Mouse (Mus musculus): Measurements from ENCODE around the gene Ulk3.

The Ulk3 gene

DNA sequence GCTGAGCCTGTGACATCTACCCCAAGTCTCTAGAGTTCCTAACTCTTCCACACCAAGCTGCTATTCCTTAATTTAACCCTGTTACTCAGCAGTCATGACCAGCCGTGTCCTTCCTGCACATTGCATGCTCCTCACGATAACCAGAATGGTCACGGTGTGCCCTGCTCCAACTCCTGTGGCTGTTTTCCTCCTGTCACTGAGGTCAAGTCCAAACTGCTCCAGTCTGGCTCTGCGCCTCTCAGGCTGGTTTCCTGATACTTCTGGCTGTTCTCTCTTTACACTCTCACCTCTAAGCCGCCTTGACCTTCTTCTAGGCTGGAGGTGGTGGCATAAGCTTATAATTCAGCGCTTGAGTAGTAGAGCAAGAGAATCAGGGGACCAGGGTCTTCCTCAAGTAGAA is 20.8 kb upstream of the Ulk3 start:
- DNase-seq = peak; percentile 45 to 78

DNA sequence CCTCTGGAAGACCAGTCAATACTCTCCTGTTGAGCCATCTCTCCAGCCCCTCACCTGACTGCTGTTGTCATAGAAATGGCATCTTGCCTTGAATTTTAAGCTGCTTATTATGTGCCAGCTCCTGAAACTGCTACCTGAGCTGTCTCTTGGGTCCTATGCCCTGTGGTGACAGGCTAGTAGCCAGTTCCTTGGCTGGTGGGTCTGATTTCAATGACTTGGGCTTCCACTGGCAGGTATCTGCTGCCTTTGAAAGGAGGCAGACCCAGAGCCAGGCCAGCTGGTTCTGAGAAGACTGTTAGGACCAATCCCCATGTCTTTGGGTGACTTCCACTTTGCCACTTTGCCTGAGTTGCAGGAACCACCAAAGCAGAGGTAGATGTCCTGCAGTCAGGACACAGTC is 14.9 kb upstream of the Ulk3 start:
- no peak for DNase-seq

DNA sequence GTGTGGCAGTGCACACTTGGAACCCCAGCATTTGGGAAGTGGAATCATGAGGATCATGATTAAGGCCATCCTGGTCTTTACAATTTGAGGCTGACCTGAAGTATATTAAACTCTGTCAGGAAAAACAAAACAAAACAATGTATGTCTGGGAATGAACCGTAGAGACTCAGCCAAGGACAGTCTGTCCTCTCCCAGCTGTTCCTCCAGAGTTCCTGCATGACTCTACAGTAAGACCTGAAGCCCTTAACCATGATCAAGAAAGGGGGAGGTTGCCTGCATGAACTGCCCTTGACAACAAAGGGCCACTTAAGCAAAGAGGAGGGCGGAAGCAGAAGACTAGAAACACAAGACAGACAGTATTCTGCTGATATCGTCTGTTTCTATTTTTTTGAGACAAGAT is 13.7 kb upstream of the Ulk3 start:
- no peak for DNase-seq

DNA sequence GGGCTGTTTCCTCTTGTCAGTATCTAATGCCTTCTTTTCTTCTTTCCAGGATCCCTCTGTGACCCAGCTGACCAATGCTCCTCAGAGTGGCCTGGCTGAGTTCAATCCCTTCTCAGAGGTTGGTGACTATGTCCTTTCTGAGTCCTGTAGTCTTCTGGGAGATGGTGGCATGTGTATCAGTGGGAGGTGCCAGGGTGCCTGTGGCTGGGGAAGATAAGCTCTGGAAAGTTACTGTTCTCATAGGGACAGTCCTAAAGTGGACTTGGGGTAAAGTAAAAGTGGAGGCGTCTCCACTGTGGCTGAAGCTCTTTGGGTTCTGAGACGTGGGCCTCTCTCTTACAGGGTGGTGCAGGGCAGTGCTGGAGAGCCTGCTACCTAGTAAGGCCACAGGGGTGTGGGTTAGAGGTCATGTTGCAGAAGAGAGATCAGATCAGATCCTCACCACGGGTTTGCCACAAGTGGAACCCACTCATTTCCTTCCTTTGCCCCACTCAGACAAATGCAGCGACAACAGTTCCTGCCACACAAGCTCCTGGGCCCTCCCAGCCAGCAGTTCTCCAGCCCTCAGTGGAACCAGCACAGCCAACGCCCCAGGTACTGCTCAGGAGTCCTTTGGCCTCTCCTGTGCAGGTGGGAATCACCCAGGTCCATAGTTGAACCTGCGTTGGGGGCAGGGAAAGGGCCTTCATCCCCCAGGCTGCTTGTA is 12.0 kb upstream of the Ulk3 start:
- DNase-seq = no peak

DNA sequence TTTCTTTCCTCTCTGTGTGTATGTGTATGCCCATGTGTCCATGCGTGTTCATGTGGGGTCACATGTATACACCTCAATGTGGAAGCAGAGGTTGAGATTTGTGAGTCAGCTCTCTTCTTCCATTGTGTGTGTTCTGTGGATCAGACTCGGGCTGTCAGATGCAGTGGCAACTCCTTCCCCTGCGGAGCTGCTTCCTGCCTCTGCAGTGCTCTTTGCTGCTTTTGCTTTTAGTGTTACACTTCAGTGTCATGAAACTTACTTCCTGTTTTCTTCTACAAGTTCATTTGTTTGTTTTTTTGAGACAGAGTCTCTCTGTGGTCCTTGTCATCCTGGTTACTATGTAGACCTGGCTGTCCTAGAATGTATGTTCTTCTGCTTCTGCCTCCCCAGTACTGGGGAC is 4.3 kb upstream of the Ulk3 start:
- no peak for DNase-seq

DNA sequence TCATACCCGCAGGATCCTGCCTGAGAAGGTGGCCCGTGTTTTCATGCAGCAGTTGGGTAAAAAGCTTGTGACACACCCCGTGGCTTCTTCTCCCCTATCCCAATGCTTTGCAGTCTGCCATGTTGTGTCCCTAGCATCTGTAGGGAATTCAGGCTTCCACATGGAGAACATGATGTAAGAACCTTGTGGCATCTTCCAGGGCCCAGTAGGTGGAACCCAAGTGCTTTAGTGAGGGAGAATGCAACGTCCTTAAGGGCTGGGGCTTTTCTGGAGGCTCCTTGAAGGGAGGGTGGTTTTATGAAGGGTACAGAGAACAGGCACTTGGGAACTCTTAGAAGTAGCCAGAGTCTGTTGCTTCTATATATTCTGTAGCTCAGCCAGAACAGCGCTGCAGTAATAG is 1.5 kb downstream of the Ulk3 start:
- DNase-seq = no peak

DNA sequence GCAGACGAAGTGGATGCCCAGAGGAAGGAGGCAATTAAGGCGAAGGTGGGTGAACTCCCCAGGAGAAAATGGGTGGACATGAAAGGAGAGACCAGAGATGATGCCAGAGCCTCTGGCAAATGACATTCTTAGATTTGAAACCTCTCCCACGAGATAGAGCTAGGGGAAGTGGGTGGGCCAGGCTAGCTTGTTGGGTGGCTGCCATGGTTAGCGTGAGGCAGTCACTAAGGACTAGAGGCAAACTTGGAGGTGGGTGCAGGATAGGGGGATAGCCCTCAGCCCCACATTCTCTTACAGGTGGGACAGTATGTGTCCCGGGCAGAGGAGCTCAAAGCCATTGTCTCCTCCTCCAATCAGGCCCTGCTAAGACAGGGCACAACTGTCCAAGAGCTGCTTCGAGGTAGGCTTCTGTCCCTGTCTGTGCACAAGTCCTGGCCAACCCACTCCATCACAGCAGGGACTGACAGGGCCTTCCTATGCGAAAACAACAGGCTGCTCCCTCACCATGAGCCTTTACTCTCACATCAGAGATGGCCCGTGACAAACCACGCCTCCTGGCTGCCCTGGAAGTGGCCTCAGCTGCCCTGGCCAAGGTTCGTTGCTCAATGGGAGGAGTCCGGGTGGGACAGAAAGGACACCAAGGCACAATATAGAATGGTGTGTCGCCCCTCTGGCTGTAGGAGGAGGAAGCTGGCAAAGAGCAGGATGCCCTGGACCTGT is 4.4 kb downstream of the Ulk3 start:
- peak; percentile 78 to 90 for DNase-seq

DNA sequence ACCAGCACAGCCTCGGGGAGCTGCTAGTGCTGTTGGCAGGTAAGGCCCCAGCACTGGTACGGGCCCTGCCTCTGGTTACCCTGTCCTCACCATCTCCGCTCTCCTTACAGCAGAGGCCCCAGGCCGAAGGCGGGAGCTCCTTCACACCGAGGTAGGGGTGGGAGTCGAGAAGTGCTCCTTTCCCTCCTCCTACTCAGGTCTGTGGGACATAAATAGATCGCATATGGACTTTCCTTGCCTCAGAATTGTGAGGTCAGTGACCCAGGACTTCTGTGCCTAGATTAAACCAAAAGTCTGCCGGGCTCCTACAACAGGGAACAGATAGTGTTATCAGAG is 4.9 kb downstream of the Ulk3 start:
- no peak for DNase-seq

DNA sequence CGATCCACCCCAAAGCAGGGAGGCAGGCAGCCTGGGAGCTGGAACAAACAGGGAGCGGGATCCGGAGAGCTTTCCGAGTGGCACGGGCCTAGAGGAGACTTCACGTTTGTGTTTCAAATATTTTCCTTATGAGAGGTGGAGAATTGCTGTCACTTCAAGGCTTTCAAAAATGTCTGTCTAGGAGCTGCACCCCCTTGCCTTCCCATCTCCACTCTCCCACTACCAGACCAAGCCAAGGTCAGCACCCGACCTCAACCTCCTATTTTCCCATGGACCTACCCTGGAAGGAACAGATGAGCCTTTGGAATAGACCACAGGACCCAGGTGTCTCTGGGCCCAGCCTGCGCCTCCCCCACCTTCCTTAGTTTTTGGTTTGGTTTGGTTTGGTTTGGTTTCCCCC is 8.0 kb downstream of the Ulk3 start:
- DNase-seq = no peak

DNA sequence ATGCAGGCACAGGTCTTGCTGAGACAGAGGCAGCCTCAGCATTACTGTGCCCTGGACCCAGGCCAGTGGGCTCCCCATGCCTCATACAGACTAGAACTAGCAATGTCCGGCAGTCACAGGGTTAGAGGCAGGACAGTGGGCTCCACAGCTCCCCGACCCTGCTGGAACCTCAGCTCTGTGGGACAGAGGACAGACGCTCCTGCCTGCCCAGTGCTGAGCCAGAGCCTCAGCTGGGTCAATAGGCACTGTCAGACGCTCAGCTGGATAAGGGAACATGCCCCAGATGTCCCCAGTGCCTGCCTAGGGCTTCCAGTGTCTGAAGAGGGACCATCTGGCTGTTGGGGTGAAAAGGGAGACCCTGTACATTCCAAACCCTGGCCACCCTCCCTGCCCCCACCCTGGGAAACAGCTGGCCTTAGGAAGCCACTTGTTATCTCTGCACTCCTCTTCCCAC is 8.7 kb downstream of the Ulk3 start:
- DNase-seq = peak; percentile 55 to 64

DNA sequence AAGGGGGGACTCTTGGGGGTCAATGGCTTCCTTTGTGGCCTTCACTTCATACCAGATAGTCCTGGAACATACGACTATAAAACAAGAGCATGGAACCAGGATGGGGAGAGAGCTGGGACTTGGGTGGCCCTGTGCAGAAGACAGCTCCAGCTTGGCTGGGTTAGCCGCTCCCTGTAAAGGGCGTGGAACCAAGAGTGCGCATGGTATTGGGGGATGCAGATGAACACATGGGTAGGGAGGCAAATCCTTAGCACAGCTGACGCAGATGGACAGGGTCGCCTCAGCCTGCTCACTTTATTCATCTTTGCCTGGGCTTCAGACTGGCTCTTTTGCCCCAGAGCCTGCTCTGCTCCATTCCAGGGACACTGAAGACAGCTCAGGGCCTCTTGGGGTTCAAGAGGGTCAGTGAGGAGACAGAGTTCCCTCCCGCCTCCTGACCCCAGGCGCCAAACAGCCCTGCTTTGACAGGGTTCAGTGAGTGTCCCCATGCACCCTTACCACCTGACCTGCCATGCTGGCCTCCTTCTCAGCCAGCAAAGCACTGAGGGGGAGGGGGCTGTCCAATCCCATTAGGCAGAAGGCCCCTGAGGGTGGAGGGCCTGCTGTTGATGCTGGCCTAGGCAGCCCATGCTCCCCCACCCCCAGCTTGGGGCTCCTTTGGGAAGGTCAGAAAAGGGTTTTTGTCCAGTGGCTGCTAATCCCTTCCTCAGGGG is 9.8 kb downstream of the Ulk3 start:
- DNase-seq = peak; percentile 60 to 90

DNA sequence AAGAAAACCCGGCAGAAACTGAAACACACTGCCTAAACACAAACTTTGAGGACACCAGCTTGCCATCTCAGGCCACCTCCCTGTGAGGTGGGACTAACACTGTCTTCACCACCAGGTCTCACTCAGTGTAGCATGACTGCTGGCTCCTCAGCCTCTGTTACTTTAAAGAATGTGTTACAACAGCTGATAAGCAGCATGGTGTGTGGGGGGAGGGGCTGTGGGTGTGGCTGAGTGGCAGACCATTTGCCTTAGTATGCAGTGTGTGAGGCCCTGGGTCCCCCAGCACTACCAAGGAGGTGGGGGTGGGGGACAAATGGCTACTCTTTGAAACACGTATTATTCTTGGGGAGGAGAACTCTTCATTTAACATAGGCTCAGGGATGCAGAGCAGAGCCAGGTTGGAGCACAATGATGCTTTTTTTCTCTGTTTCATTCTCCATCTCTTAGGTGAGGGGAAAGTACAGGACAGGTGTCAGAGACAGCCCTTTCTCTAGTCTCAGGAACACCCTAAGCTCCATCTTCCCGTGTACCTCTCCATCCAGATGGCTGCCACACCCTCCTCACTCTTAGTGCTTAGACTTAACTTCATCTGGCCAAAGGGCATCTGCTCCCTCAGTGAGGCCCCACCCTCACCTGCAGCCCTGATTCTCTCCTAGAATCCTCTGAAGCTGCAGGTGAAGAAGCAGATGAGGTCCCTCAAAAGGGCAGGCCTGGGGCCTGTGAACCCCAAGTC is 11.5 kb downstream of the Ulk3 start:
- peak in 1 of 2 experiments; percentile 60 for DNase-seq

DNA sequence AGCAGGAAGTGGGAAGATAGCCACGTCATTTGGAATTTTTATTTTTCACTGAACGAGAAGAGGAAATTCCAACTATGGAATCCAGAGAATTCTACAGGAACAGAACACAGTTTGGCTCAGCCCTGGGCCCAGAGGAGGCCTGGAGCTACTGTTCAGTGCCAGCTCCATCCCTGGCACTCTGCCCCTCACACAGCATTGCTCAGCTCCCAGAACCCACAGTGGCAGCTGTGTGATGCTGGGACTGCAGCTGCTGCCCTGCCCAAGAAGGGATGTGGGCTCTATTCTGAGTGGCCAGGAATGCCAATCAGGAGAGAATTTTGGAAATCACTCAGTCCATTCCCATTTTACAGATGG is 12.1 kb downstream of the Ulk3 start:
- DNase-seq = peak; percentile 38 to 61

DNA sequence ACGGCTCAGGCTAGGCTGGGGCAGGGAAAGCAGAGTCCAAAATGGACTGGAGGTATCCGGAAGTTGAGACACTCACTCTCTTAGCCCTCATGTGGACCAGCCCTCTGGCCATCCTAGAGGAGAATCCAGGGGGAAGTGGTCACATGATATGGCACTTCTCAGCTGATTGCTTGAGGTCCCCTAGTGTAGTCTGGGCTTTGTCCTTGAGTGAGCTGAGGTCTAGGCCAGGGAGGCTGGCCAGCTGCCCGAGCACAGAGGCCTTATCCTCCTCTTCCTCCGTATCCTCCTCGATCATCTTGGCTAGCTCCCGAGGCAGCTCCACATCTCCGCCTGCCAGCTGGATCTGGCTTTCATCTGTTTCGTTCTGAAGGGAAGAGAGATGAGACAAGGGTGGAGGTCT is 12.8 kb downstream of the Ulk3 start:
- peak; percentile 16 to 61 for DNase-seq

DNA sequence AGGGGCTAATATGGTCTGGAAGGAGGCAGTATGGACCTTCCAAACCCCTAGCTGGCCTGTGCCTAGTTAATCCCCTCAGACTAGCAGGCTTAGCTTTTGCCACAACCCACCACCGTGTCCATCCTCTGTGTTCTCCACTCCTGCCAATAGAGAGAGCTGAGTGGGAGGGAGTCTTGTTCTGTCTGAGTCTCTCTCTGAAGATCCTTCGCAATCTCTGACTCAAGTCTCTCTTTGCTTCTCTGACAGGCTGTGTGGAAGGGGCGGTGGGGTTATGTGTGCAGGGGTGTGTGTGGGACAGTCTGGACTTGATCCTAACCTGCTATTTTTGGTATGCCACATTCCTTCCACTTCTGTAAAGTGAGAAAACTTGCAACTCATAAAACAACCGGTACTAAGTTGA is 15.6 kb downstream of the Ulk3 start:
- no peak for DNase-seq

DNA sequence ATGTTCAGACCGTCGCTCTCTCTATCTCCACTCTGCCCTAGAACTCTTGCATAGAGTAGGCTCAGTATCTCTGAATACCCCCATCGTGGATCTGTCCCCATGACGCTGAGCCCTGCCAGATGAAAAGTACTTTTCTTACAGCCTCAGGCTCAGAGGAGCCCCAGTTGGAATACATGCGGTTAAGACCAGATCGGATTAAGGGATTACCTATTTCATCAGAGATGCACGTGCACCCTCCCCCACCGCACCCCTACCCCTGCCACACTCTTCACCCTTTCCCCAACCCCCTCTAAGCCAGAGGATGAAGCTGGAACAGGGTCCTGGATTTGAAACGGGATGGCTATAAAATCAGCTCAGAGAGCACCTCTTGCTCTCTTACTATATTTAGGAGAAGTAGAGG is 16.3 kb downstream of the Ulk3 start:
- DNase-seq = no peak

DNA sequence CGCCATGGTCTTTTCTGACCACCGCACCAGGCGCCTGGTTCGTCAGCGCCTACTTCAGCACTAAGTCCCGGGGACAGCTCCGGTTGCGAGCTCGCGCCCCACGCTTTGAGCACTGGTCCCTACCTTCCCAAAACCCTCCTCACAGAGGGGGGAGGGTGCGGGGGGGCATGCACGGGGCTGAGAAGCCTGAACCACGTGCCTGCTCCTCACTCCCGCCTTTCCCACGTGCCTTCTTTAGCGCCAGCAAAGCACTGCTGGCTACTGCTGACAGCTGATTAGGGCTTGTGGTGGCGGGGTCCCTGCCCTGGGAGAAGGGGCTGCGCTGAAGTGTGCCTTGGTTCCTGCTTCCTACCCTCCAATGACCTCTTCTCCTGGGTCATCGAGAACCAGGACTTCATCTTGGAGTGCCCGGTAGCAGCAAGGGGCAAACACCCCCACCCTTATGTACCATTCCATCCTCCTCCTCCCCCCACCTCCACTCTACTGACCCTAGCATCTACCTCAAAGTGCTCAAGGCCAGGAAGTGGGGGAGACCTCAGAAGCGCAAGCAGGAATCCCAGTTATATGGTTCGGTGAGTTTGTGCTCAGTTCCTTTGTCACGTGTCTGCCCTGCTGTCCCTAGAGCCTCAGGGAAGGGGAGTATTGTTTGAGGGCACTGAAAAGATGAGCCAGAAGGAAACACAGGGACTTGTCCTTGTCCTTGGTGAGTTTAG is 17.0 kb downstream of the Ulk3 start, which contains the start of gene Cplx3:
Cplx3 (minus strand) TSS at position 143 of the 713 bp plus-strand sequence.
- peak; percentile 66 to 85 for DNase-seq

DNA sequence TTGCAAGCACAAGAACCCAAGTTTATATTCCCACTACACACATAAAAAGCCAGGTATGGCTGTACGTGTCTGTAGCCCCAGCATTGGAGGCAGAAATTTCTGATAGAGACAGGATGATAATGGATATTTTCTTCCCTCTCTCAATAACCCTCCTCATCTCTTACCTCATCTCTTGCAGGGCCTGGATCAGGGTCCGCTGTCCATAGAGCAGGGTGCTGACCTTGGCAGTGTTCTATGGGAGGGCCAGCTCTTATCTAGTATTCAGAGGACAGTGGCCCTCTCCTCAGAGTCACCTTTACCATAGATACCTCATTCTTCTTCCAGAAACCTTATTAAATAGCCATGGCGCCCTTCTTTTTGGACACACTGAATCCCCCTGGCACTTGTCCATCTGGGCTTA is 20.6 kb downstream of the Ulk3 start:
- no peak for DNase-seq

DNA sequence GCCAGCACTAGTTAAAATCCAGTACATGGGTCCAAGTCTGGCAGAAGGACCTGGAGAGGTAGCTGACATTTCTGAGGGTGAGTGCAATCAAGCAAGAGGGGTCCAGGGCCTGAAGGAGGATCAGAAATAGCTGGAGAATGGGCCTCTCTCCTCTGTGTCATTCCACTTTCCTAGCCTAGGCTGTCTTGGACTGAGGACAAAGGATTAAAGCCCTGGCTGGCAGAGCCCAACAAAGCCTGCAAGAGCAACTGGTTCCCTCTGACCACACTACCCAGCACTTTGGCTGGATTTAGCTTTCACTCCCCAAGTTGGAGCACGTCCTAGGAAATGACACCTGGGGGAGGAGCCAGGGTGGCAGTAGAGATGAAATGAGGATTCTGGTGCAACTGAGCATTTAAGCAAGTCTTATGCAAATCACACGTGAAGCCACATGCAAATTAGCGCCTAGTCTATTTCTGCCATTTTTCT is 21.1 kb downstream of the Ulk3 start:
- no peak for DNase-seq

DNA sequence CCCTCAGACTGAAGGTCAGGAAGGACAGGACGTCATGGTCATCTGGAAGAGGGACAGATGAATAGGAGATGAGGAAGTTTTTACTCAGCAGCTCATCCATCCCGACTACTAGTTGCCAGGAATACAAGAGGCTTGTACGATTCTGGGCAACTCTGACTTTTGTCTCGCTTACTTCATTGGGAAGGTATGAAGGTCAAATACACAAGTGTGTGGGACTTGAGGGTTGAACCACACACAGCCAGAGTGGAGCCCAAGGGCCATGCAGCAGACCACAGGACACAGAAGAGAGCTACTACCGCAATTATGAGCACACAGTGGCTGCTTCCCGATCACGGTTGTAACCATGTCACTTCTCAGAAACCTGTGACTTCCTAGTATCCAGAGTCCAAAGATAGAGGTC is 23.3 kb downstream of the Ulk3 start:
- no peak for DNase-seq

DNA sequence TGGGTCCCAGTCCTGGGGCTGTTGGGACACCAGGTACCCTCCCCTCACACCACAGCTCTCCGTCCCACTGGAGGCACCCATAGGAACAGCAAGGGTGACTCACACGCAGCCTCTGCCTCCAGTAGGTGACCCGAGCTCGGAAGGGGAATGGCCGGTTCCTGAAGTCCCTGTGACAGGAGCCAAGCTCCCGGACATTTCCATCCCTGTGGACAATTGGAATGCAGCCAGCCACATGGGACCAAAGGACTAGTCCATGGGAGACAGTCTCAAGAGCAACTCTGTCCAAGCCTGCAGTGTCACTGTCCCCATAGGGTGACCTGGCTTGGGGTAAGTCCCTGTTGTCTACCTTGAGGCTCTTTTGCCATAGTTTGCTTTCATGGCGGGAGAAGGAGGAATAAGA is 24.7 kb downstream of the Ulk3 start:
- peak; percentile 40 to 65 for DNase-seq

DNA sequence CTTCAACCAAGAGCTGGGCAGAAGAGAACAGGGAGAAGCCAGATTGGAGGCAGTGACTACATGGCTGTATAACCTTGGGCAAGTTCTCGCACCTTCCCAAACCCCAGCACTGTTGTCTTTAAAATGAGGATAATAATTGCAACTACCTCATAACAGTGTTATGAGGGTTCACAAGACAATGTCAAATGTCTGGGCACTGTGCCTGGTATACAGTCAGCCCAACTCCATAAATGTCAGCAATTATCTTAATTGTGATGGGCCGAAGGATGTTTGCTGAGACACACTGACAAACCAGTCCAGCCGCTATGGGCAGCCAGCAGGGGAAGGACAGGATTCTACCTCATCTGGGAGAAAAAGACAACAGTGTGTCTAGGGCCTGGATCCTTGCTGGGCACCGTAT is 25.5 kb downstream of the Ulk3 start:
- no peak for DNase-seq
